Mouse (Mus musculus) brain, embryonic 14.5 days (tissue): ENCODE measurements around the gene Trpm3.

Experiments used
- CTCF ChIP-seq: fragments of 200-500 bp; IDR thresholded peaks from 2 replicates; pipeline ENCODE4 v1.5.1; 2012; ENCODE audit warnings: inconsistent platforms, mild to moderate bottlenecking, moderate library complexity, borderline replicate concordance; ENCODE audit not compliant: insufficient read depth, insufficient read length; ENCODE audit errors: extremely low read depth
- POLR2A ChIP-seq: fragments of 200-500 bp; IDR thresholded peaks from 2 replicates; pipeline ENCODE4 v1.6.1; 2012; ENCODE audit warnings: mild to moderate bottlenecking, inconsistent platforms, borderline replicate concordance; ENCODE audit not compliant: poor library complexity, insufficient read depth, insufficient read length, severe bottlenecking; ENCODE audit errors: extremely low read depth

GRCm38 (mm10) chr19:22739240-22739639, 600.4 kb downstream of the Trpm3 start:
- TF ChIP-seq POLR2A: no peak
- TF ChIP-seq CTCF: no peak
